In the genomic region with DNA sequence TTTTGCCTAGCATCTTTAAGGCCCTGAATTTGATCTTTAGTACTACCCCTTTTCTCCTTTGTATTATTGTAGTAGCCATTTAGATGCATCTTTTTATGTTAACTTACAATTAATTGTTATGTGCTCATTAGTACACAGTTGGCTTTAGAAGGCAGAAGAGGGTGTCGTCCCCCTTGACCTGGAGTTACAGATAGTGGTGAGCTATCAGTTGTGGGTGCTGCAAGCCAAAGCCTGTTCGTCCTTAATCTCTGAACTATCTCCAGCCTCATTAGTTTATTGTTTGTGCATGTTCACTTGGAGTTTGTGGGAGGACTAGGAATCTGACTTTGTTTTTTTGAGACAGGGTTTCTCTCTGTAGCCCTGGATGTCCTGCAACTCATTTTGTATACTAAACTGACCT, we compare ENCODE assay signal across 9 mouse cellular contexts. TPM values are rescaled to one million over a fixed set of nuclear protein-coding genes. Genes with fewer than 3 reads are reported as not detected.
DNase-seq lines count a peak whose midpoint lies in the region; ATAC-seq and TF ChIP-seq lines count a peak whose summit lies in the region.
"Had no signal": no experiment of that assay in that cellular context is flagged by ENCODE, and none has a peak within 500 bp of the region (broad histone marks: within the 10 kb centered on the region; RNA-seq: fewer than 3 reads in every experiment).

No protein-coding gene starts in this region.

- H3K27ac ChIP-seq in lung, embryonic 14.5 days (ENCODE audit: low read depth), result no peak overlapping the region
- H3K27ac ChIP-seq in forebrain, embryonic 15.5 days (replicated peaks), result no peak overlapping the region
- no peak overlapping the region for H3K27ac ChIP-seq in neural tube, embryonic 13.5 days (replicated peaks)
- H3K27ac ChIP-seq: heart, adult 2 months had no signal

- H3K27me3 ChIP-seq in lung, embryonic 14.5 days (ENCODE audit: insufficient read depth, low read length), result no peaks in the 10 kb centered on the region
- H3K27me3 ChIP-seq in forebrain, embryonic 15.5 days, result no peaks in the 10 kb centered on the region
- H3K27me3 ChIP-seq in neural tube, embryonic 13.5 days, result no peaks in the 10 kb centered on the region

- H3K9me3 ChIP-seq in lung, embryonic 14.5 days (ENCODE audit: low read depth, low read length), result no peaks in the 10 kb centered on the region
- H3K9me3 ChIP-seq in forebrain, embryonic 15.5 days, result no peaks in the 10 kb centered on the region
- H3K9me3 ChIP-seq in neural tube, embryonic 13.5 days, result no peaks in the 10 kb centered on the region

- no peak for TF ChIP-seq CTCF in lung, embryonic 14.5 days (IDR thresholded peaks at IDR 0.05; ENCODE audit: low read depth)
- no peak for TF ChIP-seq CTCF in lung, adult 2 months (IDR thresholded peaks at IDR 0.05; ENCODE audit: insufficient read depth, low read length)

- peaks cover 66% of the 10 kb centered on the region for H3K36me3 ChIP-seq in lung, embryonic 14.5 days (ENCODE audit: insufficient read depth)
- H3K36me3 ChIP-seq in forebrain, embryonic 15.5 days, result peaks cover 37% of the 10 kb centered on the region
- peaks cover 42% of the 10 kb centered on the region for H3K36me3 ChIP-seq in neural tube, embryonic 13.5 days

- peak overlapping the region; percentile 95; the same call in 1 of the 2 replicates for H3K4me3 ChIP-seq in lung, embryonic 14.5 days (ENCODE audit: low read depth, low read length)
- no peak overlapping the region for H3K4me3 ChIP-seq in lung, adult 2 months (replicated peaks; ENCODE audit: extremely low read depth, low read depth, low read length)
- H3K4me3 ChIP-seq in forebrain, embryonic 15.5 days, result peak overlapping the region; percentile 89
- peak overlapping the region; percentile 94 for H3K4me3 ChIP-seq in neural tube, embryonic 13.5 days

- WGBS in lung, embryonic 14.5 days, result 74% methylated on average over 2 of the region's 2 CpGs
- 37% methylated on average over 2 of the region's 2 CpGs for WGBS in lung, adult 2 months
- 73% methylated on average over 2 of the region's 2 CpGs for WGBS in forebrain, embryonic 15.5 days
- WGBS in neural tube, embryonic 13.5 days, result 84% methylated on average over 2 of the region's 2 CpGs

- no peak for DNase-seq in lung, embryonic 14.5 days
- DNase-seq in lung, adult 2 months, result no peak
- DNase-seq in liver, result peak; percentile 38
- no peak for DNase-seq in embryo, embryonic 10.5 days (ENCODE audit: low spot score)
- no peak for DNase-seq in layer of hippocampus, adult 8-10 months (ENCODE audit: low spot score in 2 of 2)
- DNase-seq: heart, adult 2 months; thymus, postnatal 4 days had no signal

- H3K9ac ChIP-seq in lung, embryonic 14.5 days, result no peak overlapping the region
- H3K9ac ChIP-seq in forebrain, embryonic 15.5 days (replicated peaks), result no peak overlapping the region
- no peak overlapping the region for H3K9ac ChIP-seq in neural tube, embryonic 13.5 days

- TF ChIP-seq POLR2A in lung, adult 2 months (IDR thresholded peaks at IDR 0.05; ENCODE audit: borderline replicate concordance, extremely low read depth, low read depth, low read length), result no peak

- H3K4me1 ChIP-seq in lung, embryonic 14.5 days (ENCODE audit: insufficient read depth), result peaks cover 11% of the 10 kb centered on the region; the same call in 1 of the 2 replicates
- H3K4me1 ChIP-seq in lung, adult 2 months (ENCODE audit: control insufficient read depth, insufficient read depth, low read length), result peaks cover 9% of the 10 kb centered on the region; the same call in 1 of the 2 replicates
- peaks cover 42% of the 10 kb centered on the region for H3K4me1 ChIP-seq in forebrain, embryonic 15.5 days
- peaks cover 43% of the 10 kb centered on the region for H3K4me1 ChIP-seq in neural tube, embryonic 13.5 days (replicated peaks)

- H3K4me2 ChIP-seq in lung, embryonic 14.5 days, result peak overlapping the region; percentile 39
- peak overlapping the region; percentile 73 for H3K4me2 ChIP-seq in forebrain, embryonic 15.5 days (replicated peaks)
- peak overlapping the region; percentile 95 for H3K4me2 ChIP-seq in neural tube, embryonic 13.5 days

- no peak for ATAC-seq in lung, embryonic 14.5 days (ENCODE audit: insufficient read depth)
- ATAC-seq in forebrain, embryonic 15.5 days (replicated peaks), result no peak
- ATAC-seq in neural tube, embryonic 13.5 days (ENCODE audit: low read depth), result no peak

RNA-seq across cellular contexts. Expression of a gene that starts 3.7 kb away (rescaled TPM):
- 274 TPM in 2 replicates for polyA plus RNA-seq in lung, embryonic 14.5 days (2014; fragmentation: Nextera tagmentation; extraction: Ambion mirVana)
- polyA plus RNA-seq in lung, adult 2 months (2012; rRNA removed), result 72.8 and 104 TPM in 2 replicates
- polyA plus RNA-seq in forebrain, embryonic 15.5 days (2015; fragmentation: Nextera tagmentation; extraction: Ambion mirVana), result 231 and 236 TPM in 2 replicates
- 217 and 226 TPM in 2 replicates for polyA plus RNA-seq in neural tube, embryonic 13.5 days (2015; fragmentation: Nextera tagmentation; extraction: Ambion mirVana)
- 100 to 1,000 TPM; 119 to 202 (median 151) TPM for total RNA-seq in layer of hippocampus, adult 8-10 months (2022)

RNA-seq across cellular contexts. Expression of a gene that starts 9.0 kb away (rescaled TPM):
- 20.1 and 21.8 TPM in 2 replicates for polyA plus RNA-seq in lung, embryonic 14.5 days (2014; fragmentation: Nextera tagmentation; extraction: Ambion mirVana)
- 5.1 and 5.6 TPM in 2 replicates for polyA plus RNA-seq in lung, adult 2 months (2012; rRNA removed)
- polyA plus RNA-seq in forebrain, embryonic 15.5 days (2015; fragmentation: Nextera tagmentation; extraction: Ambion mirVana), result 33.9 and 37.9 TPM in 2 replicates
- polyA plus RNA-seq in neural tube, embryonic 13.5 days (2015; fragmentation: Nextera tagmentation; extraction: Ambion mirVana), result 30.4 and 33.4 TPM in 2 replicates
- total RNA-seq in layer of hippocampus, adult 8-10 months (2022), result 10 to 100 TPM; 51.4 to 57.8 (median 53.7) TPM

RNA-seq across cellular contexts. Expression of a gene that starts 41.6 kb away (rescaled TPM):
- polyA plus RNA-seq in lung, embryonic 14.5 days (2014; fragmentation: Nextera tagmentation; extraction: Ambion mirVana), result 296 and 301 TPM in 2 replicates
- 31.7 and 48.3 TPM in 2 replicates for polyA plus RNA-seq in lung, adult 2 months (2012; rRNA removed)
- polyA plus RNA-seq in forebrain, embryonic 15.5 days (2015; fragmentation: Nextera tagmentation; extraction: Ambion mirVana), result 341 and 346 TPM in 2 replicates
- polyA plus RNA-seq in neural tube, embryonic 13.5 days (2015; fragmentation: Nextera tagmentation; extraction: Ambion mirVana), result 293 and 304 TPM in 2 replicates
- total RNA-seq in layer of hippocampus, adult 8-10 months (2022), result 100 to 1,000 TPM; 105 to 116 (median 107) TPM

Comparison
In these comparisons a context has a peak if more than half of its experiments do, and no peak if none do; other contexts are left out.
1. H3K4me2 ChIP-seq: peak in every context shown above with its lines; median percentile 95 in neural tube, embryonic 13.5 days; 73 in forebrain, embryonic 15.5 days; 39 in lung, embryonic 14.5 days.